Mouse (Mus musculus) testis, adult 2 months (tissue): ENCODE data around the gene Agtr1a.

ENCODE experiments used
- CTCF ChIP-seq: fragments of 200-500 bp; IDR thresholded peaks from 2 replicates; pipeline ENCODE4 v1.5.1; 2012; ENCODE audit warnings: low read depth, mild to moderate bottlenecking, inconsistent platforms, low read length, moderate library complexity; ENCODE audit not compliant: control insufficient read depth, insufficient read depth, insufficient replicate concordance
- POLR2A ChIP-seq: fragments of 200-500 bp; IDR thresholded peaks from 2 replicates; pipeline ENCODE4 v1.6.1; 2012; ENCODE audit warnings: low read depth, mild to moderate bottlenecking, inconsistent platforms, low read length, moderate library complexity; ENCODE audit not compliant: control insufficient read depth

- TF ChIP-seq CTCF (no peak), POLR2A (no peak)
Observed at GRCm38 (mm10) chr13:30368116-30368515, 31.9 kb downstream of the Agtr1a start.
